Mouse (Mus musculus) adrenal gland, adult 18-20 months (tissue): ENCODE measurements around the gene Fgfr1op. TPM values are rescaled to one million over a fixed set of nuclear protein-coding genes. Genes with fewer than 3 reads are reported as not detected.
A peak's percentile ranks its signal among the peaks of the same experiment; 100 is the strongest.

Experiments
- DNase-seq, 2 experiments: peaks; one replicate each; pipeline ENCODE4 v3.0.0; 2021 to 2022; ENCODE audit warnings: low spot score in 2 of 2
- total RNA-seq, 2 experiments: library from RNA; stranded (reverse); gene quantifications; 1 replicate in 1 of 2; 2 replicates in 1 of 2; pipeline ENCODE4 v1.2.3; 2021

Gene Fgfr1op
- total RNA-seq, 2 experiments from 2014 or later: 17.5 to 26.1 TPM

DNA sequence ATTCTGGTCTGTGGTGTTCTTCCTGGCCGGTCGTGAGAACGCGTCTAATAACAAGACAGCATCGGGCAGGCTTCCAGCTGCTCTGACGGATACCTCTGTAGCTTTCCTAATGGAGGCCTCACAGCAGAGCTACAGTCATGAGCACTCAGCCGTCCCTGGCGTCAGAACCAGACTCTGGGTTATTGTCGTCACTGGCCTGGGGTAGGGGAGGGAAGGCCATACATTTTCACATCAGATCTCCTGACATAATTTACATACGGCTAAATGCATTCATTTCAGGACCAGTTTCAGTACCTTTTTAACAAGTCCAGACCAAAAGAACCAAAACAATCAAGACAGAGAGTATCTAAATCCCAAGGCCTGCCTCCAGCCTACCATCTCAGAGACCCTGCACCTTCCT, 57.9 kb downstream of the Fgfr1op start:
- DNase-seq: no peak

GRCm38 (mm10) chr17:8224072-8224471, 58.8 kb downstream of the Fgfr1op start:
- no peak for DNase-seq

- no peak for DNase-seq
Observed at GRCm38 (mm10) chr17:8225166-8225565, 59.9 kb downstream of the Fgfr1op start.

DNA sequence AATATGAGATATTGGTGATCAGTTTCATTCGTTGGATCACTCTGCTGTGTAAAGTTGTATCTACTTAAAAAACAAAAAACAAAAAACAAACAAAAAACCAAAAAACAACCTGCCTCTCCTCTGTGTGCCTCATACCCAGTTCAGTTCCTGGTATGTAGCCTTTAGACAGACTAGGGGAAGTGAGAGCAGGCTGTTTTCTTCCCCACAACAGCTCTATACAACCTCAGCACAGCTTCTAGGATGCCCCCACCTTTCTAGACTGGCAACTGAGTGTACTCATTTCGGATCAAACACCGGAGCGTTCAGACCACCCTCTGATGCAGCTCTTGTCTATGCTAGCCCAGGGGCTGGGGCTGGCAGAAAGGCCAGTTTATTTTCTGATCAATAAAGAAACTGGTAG, 60.4 kb downstream of the Fgfr1op start:
- DNase-seq: no peak

DNA sequence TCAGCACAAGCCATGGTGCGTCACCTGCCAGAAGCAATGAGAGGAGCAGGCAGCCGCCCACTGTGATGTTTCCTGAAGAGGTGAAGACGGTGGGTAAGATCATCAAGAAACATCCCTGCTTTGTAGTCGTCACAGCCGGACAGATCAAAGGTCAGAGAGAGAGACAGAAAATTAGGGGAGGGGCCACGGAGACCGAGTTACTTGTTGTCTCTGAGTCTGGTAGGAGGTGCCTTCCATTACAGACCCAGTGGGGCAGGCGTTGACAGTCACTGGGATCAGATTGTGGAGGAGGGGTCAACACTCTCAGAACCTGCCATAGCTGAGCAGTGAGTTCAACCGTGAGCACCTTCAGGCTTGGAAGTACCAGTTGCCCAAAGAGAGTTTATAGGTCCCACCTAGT, 63.3 kb downstream of the Fgfr1op start:
- DNase-seq: no peak

GRCm38 (mm10) chr17:8229607-8230006, 64.3 kb downstream of the Fgfr1op start:
- no peak for DNase-seq

- peak in 1 of 2 experiments; percentile 26 for DNase-seq
Observed at GRCm38 (mm10) chr17:8232089-8232488, 66.8 kb downstream of the Fgfr1op start.

GRCm38 (mm10) chr17:8233618-8234214, 68.4 kb downstream of the Fgfr1op start:
- DNase-seq: no peak

DNA sequence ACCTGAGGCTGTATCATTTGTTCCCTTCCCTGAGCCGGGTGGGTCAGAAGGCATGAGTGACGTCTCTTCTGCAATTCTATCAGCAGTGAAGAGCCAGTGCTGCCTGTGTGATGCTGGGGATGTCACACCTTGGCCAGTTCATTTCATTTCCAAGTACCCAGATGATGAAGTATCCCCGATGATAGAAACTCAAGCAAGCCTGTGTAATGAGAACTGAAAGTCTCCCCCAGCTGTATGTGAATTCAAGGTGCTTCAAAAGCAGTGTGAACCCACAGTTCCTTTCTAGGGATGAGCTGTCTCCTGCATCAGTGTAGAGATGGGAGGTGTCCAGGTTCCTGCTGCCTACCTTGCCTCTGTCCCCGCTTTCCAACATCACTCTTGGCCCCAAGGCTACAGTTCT, 69.2 kb downstream of the Fgfr1op start:
- no peak for DNase-seq

DNA sequence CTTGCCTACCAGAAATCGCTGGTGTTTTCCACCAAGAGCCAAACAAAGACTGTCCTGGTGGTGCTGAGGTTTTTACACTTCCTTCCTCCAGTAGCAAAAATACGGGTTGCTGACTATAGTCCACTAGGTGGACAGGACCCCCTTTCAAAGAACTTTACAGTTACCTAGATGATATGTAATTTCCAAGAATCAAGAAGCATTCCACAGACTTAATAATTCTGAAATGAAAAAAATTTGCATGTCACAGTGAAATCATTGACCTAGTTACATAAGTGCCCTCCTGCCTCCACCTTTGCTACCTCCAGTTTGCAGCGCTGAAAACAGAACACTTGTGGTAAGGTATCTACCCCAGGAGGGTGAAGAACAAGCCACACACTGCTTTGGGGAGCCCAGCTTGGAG, 70.4 kb downstream of the Fgfr1op start, which contains the start of gene Ccr6:
TSS of gene Ccr6 (plus strand) at position 301 of the 400 bp plus-strand sequence.
- DNase-seq: no peak

- DNase-seq: no peak
Observed at GRCm38 (mm10) chr17:8238012-8238710, 72.9 kb downstream of the Fgfr1op start.

DNA sequence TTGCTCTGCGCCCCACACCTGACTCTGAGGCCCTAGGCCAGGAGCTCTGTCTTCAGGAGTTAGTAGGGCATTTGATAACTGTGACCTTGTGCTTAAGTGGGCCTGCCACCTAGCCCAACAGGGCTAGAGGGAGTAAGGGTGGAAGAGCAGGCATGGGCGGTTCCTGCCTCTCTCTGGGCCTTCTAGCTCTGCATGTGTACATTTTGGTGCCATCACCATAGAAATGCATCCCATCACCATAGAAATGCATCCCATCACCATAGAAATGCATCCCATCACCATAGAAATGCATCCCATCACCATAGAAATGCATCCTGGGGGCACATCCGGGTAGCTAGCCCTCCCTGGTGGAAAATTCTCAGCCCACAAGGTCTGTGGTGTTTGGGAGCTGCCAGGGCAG, 74.3 kb downstream of the Fgfr1op start:
- no peak for DNase-seq

DNA sequence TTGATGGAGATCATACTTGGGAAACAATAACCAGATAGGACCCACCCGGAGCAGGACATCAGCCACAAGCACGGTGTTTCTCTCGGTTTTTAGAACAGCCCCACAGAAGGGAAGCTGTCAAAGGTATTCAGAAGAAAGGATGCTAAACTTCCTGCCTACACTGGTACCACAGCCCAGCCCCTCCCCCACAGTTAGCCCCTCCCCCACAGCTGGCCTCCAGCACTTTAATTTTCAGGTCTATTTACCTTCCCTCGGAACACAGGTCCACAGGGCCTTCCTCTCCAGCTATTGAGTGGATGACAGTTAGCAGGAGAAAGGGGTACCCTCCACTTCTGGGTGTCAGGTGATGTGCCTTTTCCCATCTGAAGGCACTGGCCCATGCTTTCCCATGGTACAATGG, 75.2 kb downstream of the Fgfr1op start:
- no peak for DNase-seq

DNA sequence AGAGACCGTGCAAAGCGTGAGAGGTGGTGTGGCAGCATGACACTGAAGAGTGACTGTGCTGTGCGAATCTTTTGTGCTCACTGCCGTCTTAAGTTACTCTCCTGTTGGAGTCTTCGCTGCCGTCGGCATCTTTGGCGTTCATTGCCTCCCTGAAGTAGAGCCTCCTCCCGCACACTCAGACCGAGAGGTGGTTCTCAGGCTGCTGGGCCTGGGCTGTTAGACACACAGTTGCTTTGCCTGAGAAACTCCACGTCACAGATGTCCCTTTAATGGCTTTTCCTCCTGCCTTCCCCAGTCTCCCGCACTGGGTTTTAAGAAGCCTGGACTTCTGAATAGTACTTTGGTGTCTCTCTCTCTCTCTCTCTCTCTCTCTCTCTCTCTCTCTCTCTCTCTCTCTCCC, 76.3 kb downstream of the Fgfr1op start:
- DNase-seq: no peak

GRCm38 (mm10) chr17:8242186-8242585, 76.9 kb downstream of the Fgfr1op start:
- DNase-seq: no peak

DNA sequence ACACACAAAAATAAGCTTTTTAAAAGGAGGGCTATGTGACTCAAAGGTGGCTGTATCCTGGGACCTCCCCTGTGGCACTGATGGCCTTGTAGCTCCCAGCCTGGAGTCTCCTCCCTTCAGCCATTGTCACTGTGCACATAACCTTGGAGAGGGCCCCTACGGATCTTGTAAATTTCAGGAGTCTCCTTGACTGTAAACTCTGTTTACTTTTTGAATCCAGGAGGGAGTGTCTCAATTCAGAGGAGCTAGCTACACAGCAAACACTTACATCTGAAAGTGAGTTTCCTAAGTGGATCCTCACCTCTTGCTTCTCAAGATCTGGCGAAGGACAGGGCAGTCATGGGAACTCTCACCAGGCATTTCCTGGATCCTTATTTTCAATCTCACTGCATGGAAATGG, 78.8 kb downstream of the Fgfr1op start:
- no peak for DNase-seq

DNA sequence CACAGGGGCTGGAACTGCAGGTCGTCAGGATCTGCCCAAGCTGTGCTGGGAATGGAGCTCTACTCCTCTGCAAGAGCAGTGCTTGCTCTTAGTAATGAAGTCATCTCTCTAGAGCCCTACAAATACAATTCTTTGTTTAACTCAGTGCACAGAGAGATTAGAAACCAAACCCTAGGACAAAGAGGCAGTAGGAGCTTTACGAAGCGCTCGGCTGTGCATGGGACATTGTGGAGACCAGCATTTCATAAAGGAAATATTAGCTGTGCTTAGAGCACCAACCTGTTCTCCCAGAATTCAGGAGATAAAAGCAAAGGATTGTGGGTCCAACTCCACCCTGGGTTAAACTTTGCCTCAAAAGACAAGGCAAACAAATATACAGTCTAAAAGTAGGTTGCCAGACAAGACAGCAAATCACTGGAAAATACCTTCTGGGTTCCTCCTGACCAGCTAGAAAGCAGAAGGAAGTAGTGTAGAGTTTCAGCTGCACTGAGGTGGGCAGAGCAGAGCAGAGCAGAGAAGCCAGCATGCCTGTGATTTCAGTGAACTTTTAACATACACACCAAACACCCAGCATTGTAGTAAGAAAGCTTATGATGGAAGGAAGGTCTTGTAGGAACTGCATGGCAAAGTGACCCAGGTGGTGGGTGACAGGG, 80.9 kb downstream of the Fgfr1op start:
- DNase-seq: no peak

Other genes starting within 250 kb of the Fgfr1op start
- gene Tagap, start 239.5 kb upstream of the Fgfr1op start, total RNA-seq: 1 to 10 TPM; 5.1 to 5.3 TPM
- 10 to 100 TPM; 36.5 to 52.9 TPM for gene Rsph3a, start 219.9 kb upstream of the Fgfr1op start, total RNA-seq
- under 1 TPM; 0.22 to 0.43 TPM for gene Gm49673, start 17.7 kb upstream of the Fgfr1op start, total RNA-seq
- 10 to 100 TPM; 52.2 to 60.3 TPM for gene Rnaset2a, start 17.4 kb upstream of the Fgfr1op start, total RNA-seq
- not detected for gene Ccr6, start 70.5 kb downstream of the Fgfr1op start, total RNA-seq
- gene Mpc1, start 117.4 kb downstream of the Fgfr1op start, total RNA-seq: 100 to 1,000 TPM; 319 to 746 TPM
- gene Sft2d1, start 145.6 kb downstream of the Fgfr1op start, total RNA-seq: 10 to 100 TPM; 38.1 to 43.2 TPM
- gene Prr18, start 172.0 kb downstream of the Fgfr1op start, total RNA-seq: under 1 TPM; 0.30 to 0.35 TPM
- gene T2, start 190.5 kb downstream of the Fgfr1op start, total RNA-seq: not detected